Mouse (Mus musculus): ENCODE results near the gene Paxbp1. TPM values are rescaled to one million over a fixed set of nuclear protein-coding genes. Genes with fewer than 3 reads are reported as not detected.
A peak's percentile ranks its signal among the peaks of the same experiment; 100 is the strongest.
"Not testable (repeated sequence)": the region's sequence is repeated elsewhere in the genome, so short reads cannot be mapped to it uniquely, and the experiment has no call there.

The Paxbp1 gene
- 10 to 100 TPM; 51.3 to 77.8 TPM for total RNA-seq (2021)

DNA sequence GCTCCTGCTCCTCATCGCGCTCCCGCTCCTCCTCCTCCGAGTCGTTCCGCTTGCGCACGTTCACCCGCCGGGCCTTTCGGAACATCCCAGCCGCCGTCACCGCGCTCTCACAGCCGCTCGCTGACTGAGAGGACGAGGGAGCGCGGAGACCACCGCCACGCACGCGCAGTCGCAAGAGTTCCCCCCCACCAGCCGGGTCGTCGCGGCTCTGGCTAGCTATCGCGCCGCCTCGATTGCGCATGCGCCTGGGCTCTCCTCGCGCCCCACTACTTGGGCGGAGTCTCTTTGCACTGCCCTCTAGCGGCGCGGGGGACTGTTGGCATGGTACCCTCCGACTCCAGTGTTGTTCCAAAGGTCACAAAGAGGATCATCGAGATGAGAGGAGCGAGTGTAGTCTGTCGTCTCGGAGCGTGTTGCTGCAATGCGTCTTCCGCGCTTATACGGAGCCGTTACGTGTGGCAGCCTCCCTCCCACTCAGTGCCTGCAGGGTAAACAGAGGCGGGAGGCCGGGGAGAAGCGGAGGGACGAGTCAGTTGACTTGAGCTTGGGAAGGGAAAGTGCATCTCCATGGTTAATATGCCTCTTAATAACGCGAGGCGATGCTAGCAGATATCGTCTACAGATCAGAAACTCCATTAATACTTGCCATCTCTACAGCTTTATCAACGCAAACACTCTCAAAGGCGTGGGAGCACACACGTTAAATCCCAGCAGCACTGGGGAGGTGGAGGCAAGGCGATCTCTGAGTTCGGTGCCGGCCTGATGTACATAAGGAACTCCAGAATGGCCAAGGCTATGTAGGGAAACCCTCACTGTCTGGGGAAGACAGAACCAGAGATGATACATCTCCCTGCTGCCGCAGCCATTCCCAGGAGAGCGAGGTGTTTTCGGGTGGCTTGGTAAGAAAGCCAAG is at the start of gene Paxbp1:
Gene Paxbp1, minus strand, starts transcription at position 274 of the 913 bp plus-strand sequence.
- DNase-seq (ENCODE audit: extremely low spot score in 1 of 2, low spot score in 1 of 2): peak; percentile 98 to 100

DNA sequence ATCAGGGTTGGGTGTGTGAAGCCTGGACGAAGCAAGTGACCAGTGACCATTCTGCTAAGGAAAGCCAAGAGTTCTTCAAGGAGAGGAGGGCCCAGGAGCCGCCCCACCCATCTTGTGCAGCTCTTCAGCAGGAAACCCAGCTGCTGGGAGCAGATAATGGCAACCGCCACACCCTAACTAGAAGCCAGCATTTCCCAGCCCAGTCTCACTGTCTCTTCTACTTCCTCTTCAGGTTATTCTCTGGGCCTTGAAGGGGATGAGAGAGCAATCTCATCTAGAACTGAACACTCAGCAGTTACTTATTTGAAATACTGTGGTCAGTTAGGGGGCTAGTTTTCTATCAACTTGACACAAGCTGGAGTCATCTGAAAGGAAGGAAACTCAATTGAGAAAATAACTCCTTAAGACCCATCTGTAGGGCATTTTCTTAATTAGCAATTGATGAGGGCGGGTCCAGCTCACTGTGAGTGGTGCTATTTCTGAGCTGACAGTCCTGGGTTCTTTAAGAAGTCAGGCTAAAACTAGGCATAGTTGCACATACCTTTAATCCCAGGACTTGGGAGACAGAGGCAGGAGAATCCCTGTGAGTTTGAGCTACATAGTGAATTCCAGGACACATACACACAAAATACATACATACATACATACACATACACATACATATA is 42.4 kb upstream of the Paxbp1 start:
- no peak for DNase-seq (ENCODE audit: extremely low spot score in 1 of 2, low spot score in 1 of 2)

DNA sequence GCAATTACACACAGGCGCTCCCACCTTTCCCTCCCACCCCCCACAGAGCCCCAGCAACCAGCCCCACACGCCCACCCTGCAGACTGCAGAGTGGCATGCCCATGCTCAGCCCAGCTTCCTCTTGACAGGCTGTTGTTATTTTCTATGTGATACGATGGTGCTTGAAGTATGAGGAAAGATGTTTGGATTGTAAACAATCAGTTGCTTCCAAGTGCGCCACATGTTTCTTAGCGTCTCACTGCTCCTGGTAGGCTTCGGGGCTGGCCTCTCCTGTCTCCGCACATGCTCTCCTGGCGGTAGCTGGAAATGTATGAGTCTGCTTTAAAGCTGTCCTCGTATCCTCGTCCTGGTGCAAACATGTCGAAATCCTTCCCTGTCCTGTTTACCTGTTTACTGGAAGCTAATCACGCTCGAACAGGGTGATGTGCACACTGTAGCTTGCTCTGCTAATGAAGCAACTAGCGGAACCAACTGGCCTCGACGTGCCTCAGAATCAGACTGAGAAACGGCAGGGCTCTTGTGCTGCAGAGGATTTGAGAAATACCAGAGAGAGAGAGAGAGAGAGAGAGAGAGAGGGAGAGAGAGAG is 41.0 kb upstream of the Paxbp1 start:
- DNase-seq (ENCODE audit: extremely low spot score in 1 of 2, low spot score in 1 of 2): no peak

DNA sequence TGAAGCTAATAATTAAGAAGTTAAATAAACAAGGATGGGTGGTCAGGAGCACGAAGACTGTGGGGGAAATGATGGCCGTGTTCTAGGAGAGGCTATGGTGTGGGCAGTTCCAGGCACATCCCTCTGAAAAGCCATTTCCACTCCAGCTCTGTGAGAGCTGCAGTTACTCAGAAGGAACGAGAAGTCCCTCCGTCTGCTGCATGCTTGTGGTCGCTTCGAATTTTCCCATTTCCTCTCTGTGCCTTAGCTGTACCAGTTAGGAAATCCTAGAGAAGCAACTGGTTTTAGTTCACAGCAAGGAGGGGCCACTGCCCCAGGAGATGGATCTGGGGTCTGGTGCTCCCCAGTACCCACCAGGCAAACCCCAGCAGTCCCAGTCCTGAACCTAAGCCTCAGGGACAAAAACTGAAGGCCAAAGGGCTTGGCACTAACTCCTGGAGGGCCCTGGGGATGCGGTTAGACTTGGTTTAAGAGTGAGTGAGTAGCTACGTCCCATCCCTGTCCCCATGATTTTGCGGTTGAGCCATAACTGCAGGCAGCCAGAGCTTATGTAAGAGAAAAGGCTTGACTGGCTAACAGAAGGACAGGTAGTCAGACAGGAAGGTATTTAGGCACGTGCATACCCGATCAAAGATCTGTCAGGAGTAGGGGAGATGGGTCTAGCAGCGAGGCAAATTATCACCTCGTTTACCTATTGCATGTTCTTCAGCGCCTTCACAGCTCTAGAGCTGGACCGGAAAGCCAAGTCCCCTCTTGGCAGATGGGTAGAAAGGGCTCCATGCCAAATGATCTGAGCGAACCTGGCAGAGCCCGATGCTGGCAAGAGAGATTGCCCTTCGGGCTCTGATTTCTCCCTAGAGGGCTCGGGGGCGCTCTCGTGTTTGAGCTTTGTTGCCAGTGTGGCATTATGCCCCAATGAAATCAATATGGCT is 40.2 kb upstream of the Paxbp1 start:
- no peak for DNase-seq (ENCODE audit: extremely low spot score in 1 of 2, low spot score in 1 of 2)

GRCm38 (mm10) chr16:91083002-91083646 is 38.8 kb upstream of the Paxbp1 start:
- DNase-seq (ENCODE audit: extremely low spot score in 1 of 2, low spot score in 1 of 2): no peak

DNA sequence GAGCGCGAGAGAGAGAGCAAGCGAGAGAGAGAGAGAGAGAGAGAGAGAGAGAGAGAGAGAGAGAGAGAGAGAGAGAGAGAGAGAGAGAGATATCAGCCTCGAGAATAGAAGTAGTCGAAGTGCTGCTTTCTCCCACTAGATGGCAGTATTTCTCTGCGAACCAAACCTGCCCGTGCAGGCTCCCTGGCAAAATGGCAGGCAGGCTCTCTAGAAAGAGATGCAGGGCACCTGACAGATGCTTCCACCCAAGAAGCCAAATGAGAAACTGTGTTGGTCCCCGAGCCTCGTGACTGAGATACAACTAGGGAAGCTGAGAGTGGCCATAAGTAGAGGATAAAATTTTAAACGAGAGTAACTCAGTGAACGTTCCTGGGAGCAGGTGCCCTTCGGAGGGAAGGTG is 37.2 kb upstream of the Paxbp1 start:
- peak in 1 of 2 experiments; percentile 73 for DNase-seq (ENCODE audit: extremely low spot score in 1 of 2, low spot score in 1 of 2)

GRCm38 (mm10) chr16:91076180-91076579 is 31.8 kb upstream of the Paxbp1 start:
- DNase-seq (ENCODE audit: extremely low spot score in 1 of 2, low spot score in 1 of 2): no peak

GRCm38 (mm10) chr16:91075423-91075822 is 31.1 kb upstream of the Paxbp1 start:
- not testable (repeated sequence) for DNase-seq (ENCODE audit: extremely low spot score in 1 of 2, low spot score in 1 of 2)

- peak; percentile 72 to 91 for DNase-seq (ENCODE audit: extremely low spot score in 1 of 2, low spot score in 1 of 2)
Observed at GRCm38 (mm10) chr16:91073163-91073892, 29.0 kb upstream of the Paxbp1 start.

DNA sequence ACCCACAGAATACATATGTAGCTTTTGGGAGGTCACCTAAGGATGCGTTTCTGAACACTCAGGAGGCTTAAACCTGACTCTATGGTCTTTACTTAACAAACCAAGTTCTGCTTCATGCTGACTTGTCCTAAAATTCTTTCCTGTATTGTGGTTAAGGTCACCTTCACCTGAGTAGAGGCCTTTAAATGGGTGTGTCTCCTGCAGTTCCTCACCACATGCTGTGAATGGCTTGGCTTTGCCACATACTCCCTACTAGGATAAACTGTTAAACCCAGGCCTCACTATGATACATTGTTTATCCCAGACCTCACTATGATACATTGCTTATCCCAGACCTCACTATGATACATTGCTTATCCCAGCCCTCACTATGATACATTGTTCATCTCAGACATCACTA is 27.9 kb upstream of the Paxbp1 start:
- no peak for DNase-seq (ENCODE audit: extremely low spot score in 1 of 2, low spot score in 1 of 2)

GRCm38 (mm10) chr16:91068969-91069368 is 24.6 kb upstream of the Paxbp1 start:
- no peak for DNase-seq (ENCODE audit: extremely low spot score in 1 of 2, low spot score in 1 of 2)

GRCm38 (mm10) chr16:91067122-91067521 is 22.8 kb upstream of the Paxbp1 start:
- no peak for DNase-seq (ENCODE audit: extremely low spot score in 1 of 2, low spot score in 1 of 2)

GRCm38 (mm10) chr16:91064583-91065365 is 20.4 kb upstream of the Paxbp1 start:
- no peak for DNase-seq (ENCODE audit: extremely low spot score in 1 of 2, low spot score in 1 of 2)

GRCm38 (mm10) chr16:91063786-91064185 is 19.4 kb upstream of the Paxbp1 start:
- DNase-seq (ENCODE audit: extremely low spot score in 1 of 2, low spot score in 1 of 2): no peak

- DNase-seq (ENCODE audit: extremely low spot score in 1 of 2, low spot score in 1 of 2): no peak
Observed at GRCm38 (mm10) chr16:91061531-91062318, 17.4 kb upstream of the Paxbp1 start.

DNA sequence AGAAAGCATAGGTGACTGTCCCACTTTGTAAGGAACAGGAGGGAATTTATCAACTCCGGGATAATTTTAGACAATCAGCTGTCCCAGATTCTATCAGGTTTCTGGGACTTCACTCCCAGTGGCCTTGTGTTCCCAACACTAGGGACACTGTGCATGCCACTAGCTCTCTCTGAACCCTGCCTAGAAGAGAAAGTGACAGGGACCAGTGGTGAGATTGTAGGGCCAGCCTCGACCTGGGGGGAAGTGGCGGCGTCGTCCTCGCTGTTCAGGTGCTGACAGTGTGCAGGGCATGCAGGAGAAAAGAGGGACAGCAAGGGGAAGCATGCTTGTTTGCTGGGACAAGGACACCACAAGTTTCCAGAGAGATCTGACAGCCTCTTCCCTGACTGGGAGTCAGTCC is 13.4 kb upstream of the Paxbp1 start:
- no peak for DNase-seq (ENCODE audit: extremely low spot score in 1 of 2, low spot score in 1 of 2)

DNA sequence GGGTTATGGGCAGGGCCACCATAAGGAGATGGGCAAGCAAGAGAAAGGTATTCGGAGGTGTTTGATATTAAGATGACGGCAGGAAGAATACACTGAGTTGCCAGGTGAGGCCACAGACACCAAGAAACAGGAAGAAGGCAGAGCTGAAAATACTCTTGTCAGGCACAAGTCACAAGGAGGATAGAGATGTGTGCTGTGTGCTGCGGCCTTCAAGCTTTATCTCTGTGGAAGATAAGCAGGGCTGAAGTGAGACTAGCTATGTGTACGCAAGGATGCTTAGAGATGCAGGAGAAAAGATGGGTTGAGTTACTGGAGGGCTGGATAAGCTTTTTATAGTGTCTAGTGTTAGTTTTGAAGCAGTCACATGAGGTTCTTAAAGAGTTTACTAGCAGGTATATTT is 12.9 kb upstream of the Paxbp1 start:
- no peak for DNase-seq (ENCODE audit: extremely low spot score in 1 of 2, low spot score in 1 of 2)
